Mouse (Mus musculus) hindbrain, embryonic 11.5 days (tissue): ENCODE data around the gene Brpf3. TPM values are rescaled to one million over a fixed set of nuclear protein-coding genes. Genes with fewer than 3 reads are reported as not detected.
"Not testable (repeated sequence)": the region's sequence is repeated elsewhere in the genome, so short reads cannot be mapped to it uniquely, and the experiment has no call there.

ENCODE experiments used
- ATAC-seq: fragments of 200-750 bp; cut with Nextera tagmentation; 2 replicates; pipeline ENCODE4 v1.8.0; 2017; ENCODE audit warnings: mild to moderate bottlenecking, moderate TSS enrichment, moderate library complexity; ENCODE audit not compliant: low FRiP score
- DNase-seq: peaks from one replicate; pipeline ENCODE4 v3.0.0-alpha.2; 2015; ENCODE audit warnings: low spot score
- H3K27ac ChIP-seq: fragments of 300-500 bp; sonication (generic); 2 replicates; pipeline ENCODE4 v1.5.1; 2014; ENCODE audit warnings: mild to moderate bottlenecking, low read depth, low read length
- H3K27me3 ChIP-seq: fragments of 300-500 bp; sonication (generic); 2 replicates; pipeline ENCODE4 v1.6.1; 2014; ENCODE audit warnings: mild to moderate bottlenecking, low read length, moderate library complexity, mixed read lengths; ENCODE audit not compliant: control insufficient read depth, insufficient read depth
- H3K36me3 ChIP-seq: fragments of 300-500 bp; sonication (generic); 2 replicates; pipeline ENCODE4 v1.6.1; 2014; ENCODE audit warnings: mild to moderate bottlenecking, low read length, moderate library complexity, mixed read lengths; ENCODE audit not compliant: control insufficient read depth, insufficient read depth
- H3K4me1 ChIP-seq: fragments of 300-500 bp; sonication (generic); replicated peaks from 2 replicates; pipeline ENCODE4 v1.6.1; 2014; ENCODE audit warnings: low read length, mixed read lengths; ENCODE audit not compliant: control insufficient read depth, insufficient read depth
- H3K4me2 ChIP-seq: fragments of 300-500 bp; sonication (generic); replicated peaks from 2 replicates; pipeline ENCODE4 v1.6.1; 2014; ENCODE audit warnings: mild to moderate bottlenecking, low read depth, low read length
- H3K4me3 ChIP-seq: fragments of 300-500 bp; sonication (generic); 2 replicates; pipeline ENCODE4 v1.5.1; 2014; ENCODE audit warnings: low read depth, low read length
- H3K9ac ChIP-seq: fragments of 300-500 bp; sonication (generic); 2 replicates; pipeline ENCODE4 v1.6.1; 2014; ENCODE audit warnings: low read depth, low read length
- H3K9me3 ChIP-seq: fragments of 300-500 bp; sonication (generic); 2 replicates; pipeline ENCODE4 v1.6.1; 2016; ENCODE audit warnings: low read length; ENCODE audit not compliant: control insufficient read depth
- WGBS: fragments of 180-500 bp; shearing (Covaris S2); extraction: QIAGEN DNeasy Blood & Tissue Kit; methylation state at CpG from one replicate; pipeline ENCODE4 v1.1.7; 2014; 5-methylcytosine and 5-hydroxymethylcytosine counted together
- polyA plus RNA-seq: library from polyadenylated mRNA; unstranded; fragments of >200 nt; fragmentation: Nextera tagmentation; extraction: Ambion mirVana; gene quantifications from 2 replicates; pipeline ENCODE4 v1.2.1, GENCODE M21; 2014

Brpf3 gene
- polyA plus RNA-seq, 1 experiment from 2014 or later: 9.8 TPM

GRCm38 (mm10) chr17:28769875-28770421, 30.9 kb upstream of the Brpf3 start:
- 7% methylated on average over 24 of the region's 24 CpGs for WGBS
- H3K27ac ChIP-seq: no peak overlapping the region
- peaks cover 28% of the 10 kb centered on the region for H3K27me3 ChIP-seq

DNA sequence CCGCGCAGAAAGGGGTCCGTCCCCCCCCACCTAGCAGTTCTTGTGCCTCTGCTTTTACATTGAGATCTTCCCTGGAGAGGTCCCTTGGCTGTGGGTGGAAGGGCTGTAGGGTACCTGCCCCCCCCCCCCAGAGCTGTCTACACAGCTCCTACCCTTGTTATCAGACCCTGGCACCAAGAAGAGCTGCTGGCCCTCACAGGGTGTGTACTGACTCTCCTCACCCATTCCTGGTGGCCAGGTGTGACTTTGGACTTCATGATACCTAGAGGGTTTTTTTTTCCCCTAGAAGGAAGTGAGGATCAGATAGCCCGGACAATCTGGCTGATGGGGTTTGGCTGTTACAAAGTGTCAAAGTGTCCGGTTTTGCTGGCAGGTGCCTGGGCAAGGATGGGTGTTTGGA, 29.6 kb upstream of the Brpf3 start:
- Histone ChIP-seq H3K4me2 (no peak overlapping the region), H3K27me3 (peaks cover 28% of the 10 kb centered on the region), H3K27ac (no peak overlapping the region), H3K4me1 (peaks cover 2% of the 10 kb centered on the region), H3K9me3 (no peaks in the 10 kb centered on the region), H3K36me3 (no peaks in the 10 kb centered on the region), H3K9ac (no peak overlapping the region), H3K4me3 (no peak overlapping the region)
- 93% methylated on average over 5 of the region's 5 CpGs for WGBS
- no peak for DNase-seq
- no peak for ATAC-seq

More at GRCm38 (mm10) chr17:28769875-28770421, 30.9 kb upstream of the Brpf3 start:
- DNase-seq (peak; percentile 44), ATAC-seq (no peak)
- Histone ChIP-seq H3K4me2 (peak overlapping the region; percentile 63), H3K36me3 (no peaks in the 10 kb centered on the region), H3K9me3 (no peaks in the 10 kb centered on the region), H3K4me1 (peaks cover 2% of the 10 kb centered on the region), H3K4me3 (peak overlapping the region; percentile 35), H3K9ac (0 out of 2 replicates have a peak overlapping the region, but pooled peaks have one; percentile 15)

DNA sequence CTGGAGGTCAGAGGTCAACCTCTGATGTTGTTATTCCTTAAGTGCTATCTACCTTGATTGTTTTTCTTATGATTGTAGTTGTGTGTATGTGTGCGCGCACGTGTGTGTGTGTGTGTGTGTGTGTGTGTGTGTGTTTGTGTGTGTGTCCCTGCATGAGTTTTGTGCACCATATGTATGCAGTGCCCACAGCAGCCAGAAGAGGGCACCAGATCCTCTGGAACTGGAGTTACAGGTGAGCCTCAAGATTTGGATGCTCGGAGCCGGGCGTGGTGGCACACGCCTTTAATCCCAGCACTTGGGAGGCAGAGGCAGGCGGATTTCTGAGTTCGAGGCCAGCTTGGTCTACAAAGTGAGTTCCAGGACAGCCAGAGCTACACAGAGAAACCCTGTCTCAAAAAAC, 26.6 kb upstream of the Brpf3 start:
- not testable (repeated sequence) for H3K4me2 ChIP-seq, H3K9ac ChIP-seq, DNase-seq, ATAC-seq, H3K9me3 ChIP-seq, H3K4me3 ChIP-seq, H3K27ac ChIP-seq, H3K4me1 ChIP-seq, H3K36me3 ChIP-seq
- WGBS: 96% methylated on average over 7 of the region's 9 CpGs
- peaks cover 19% of the 10 kb centered on the region for H3K27me3 ChIP-seq

DNA sequence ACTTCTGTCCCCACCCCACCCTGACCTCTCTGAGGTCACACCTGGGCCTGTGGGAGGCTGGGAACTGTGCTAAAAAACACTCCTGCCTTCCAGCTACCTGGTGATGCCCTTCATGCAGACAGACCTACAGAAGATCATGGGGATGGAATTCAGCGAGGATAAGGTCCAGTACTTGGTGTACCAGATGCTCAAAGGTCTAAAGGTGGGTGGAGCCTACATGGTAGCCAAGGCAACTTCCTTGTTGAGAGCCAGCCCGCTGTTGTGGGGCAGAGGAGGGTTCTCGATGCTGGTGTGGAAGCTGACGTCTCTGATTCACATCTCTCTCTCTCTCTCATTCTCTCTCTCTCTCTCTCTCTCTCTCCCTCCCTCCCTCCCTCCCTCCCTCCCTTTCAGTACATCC, 25.7 kb upstream of the Brpf3 start:
- no peak for ATAC-seq
- WGBS: 82% methylated on average over 4 of the region's 4 CpGs

GRCm38 (mm10) chr17:28776817-28777216, 24.1 kb upstream of the Brpf3 start:
- Histone ChIP-seq H3K4me3 (no peak overlapping the region), H3K4me2 (no peak overlapping the region), H3K36me3 (no peaks in the 10 kb centered on the region), H3K9ac (no peak overlapping the region), H3K27ac (no peak overlapping the region), H3K27me3 (no peaks in the 10 kb centered on the region), H3K4me1 (no peaks in the 10 kb centered on the region), H3K9me3 (no peaks in the 10 kb centered on the region)
- no peak for ATAC-seq
- WGBS: 88% methylated on average over 3 of the region's 3 CpGs
- no peak for DNase-seq

More for the DNA sequence above, 25.7 kb upstream of the Brpf3 start:
- Histone ChIP-seq H3K4me1 (no peaks in the 10 kb centered on the region; the same call in 1 of the 2 replicates), H3K27me3 (peaks cover 11% of the 10 kb centered on the region), H3K4me2 (no peak overlapping the region), H3K9me3 (no peaks in the 10 kb centered on the region), H3K4me3 (no peak overlapping the region), H3K9ac (no peak overlapping the region), H3K27ac (no peak overlapping the region), H3K36me3 (no peaks in the 10 kb centered on the region)
- DNase-seq: no peak

GRCm38 (mm10) chr17:28777231-28778005, 23.5 kb upstream of the Brpf3 start:
- H3K4me3 ChIP-seq: no peak overlapping the region
- H3K4me2 ChIP-seq: no peak overlapping the region
- H3K27ac ChIP-seq: no peak overlapping the region
- H3K4me1 ChIP-seq: no peaks in the 10 kb centered on the region
- no peak overlapping the region for H3K9ac ChIP-seq
- no peak for DNase-seq
- no peaks in the 10 kb centered on the region for H3K36me3 ChIP-seq
- no peaks in the 10 kb centered on the region for H3K27me3 ChIP-seq
- WGBS: 83% methylated on average over 16 of the region's 16 CpGs
- no peak for ATAC-seq
- no peaks in the 10 kb centered on the region for H3K9me3 ChIP-seq

GRCm38 (mm10) chr17:28779735-28780134, 21.2 kb upstream of the Brpf3 start:
- DNase-seq: no peak
- H3K9me3 ChIP-seq: no peaks in the 10 kb centered on the region
- 92% methylated on average over 3 of the region's 3 CpGs for WGBS
- no peak for ATAC-seq
- no peaks in the 10 kb centered on the region for H3K36me3 ChIP-seq
- H3K27ac ChIP-seq: no peak overlapping the region
- H3K4me1 ChIP-seq: no peaks in the 10 kb centered on the region
- H3K4me3 ChIP-seq: no peak overlapping the region
- no peak overlapping the region for H3K4me2 ChIP-seq
- H3K27me3 ChIP-seq: no peaks in the 10 kb centered on the region
- H3K9ac ChIP-seq: no peak overlapping the region

DNA sequence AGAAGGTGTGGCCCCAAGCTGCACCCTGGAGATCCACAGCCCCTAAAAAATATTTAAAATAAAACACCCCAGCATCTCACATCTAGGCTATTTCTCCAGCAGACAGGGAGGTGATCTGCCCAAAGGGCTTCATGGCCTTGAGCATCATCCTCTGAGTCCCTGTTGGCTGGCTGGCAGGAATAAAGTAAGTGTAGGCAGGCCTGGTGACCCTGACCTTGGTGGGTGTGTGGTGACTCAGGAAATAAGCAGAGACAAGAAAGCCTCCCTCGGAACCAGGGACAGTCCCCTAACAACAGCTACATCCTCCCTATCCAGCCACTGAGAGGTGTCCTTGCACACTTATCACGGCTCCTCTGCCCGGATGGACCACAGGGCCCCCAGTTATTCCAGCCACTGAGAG, 20.1 kb upstream of the Brpf3 start:
- 78% methylated on average over 3 of the region's 3 CpGs for WGBS
- no peak for ATAC-seq
- no peak for DNase-seq
- Histone ChIP-seq H3K9ac (no peak overlapping the region), H3K27me3 (no peaks in the 10 kb centered on the region), H3K27ac (no peak overlapping the region), H3K4me3 (no peak overlapping the region), H3K9me3 (no peaks in the 10 kb centered on the region), H3K36me3 (no peaks in the 10 kb centered on the region), H3K4me1 (no peaks in the 10 kb centered on the region), H3K4me2 (no peak overlapping the region)
